Mouse (Mus musculus): ENCODE measurements around the gene Cyp2c66. TPM values are rescaled to one million over a fixed set of nuclear protein-coding genes. Genes with fewer than 3 reads are reported as not detected.
"Not testable (repeated sequence)": the region's sequence is repeated elsewhere in the genome, so short reads cannot be mapped to it uniquely, and the experiment has no call there.

Gene Cyp2c66
- polyA plus RNA-seq (2015; fragmentation: Nextera tagmentation; extraction: Ambion mirVana): not detected in 2 replicates

GRCm38 (mm10) chr19:39113644-39114043 lies at the start of gene Cyp2c66:
Cyp2c66 (plus strand) TSS chr19:39113898.
- ATAC-seq (replicated peaks; ENCODE audit: insufficient number of reproducible peaks, insufficient read depth, low FRiP score, low read depth): no peak
- 65% methylated on average over 1 of the region's 1 CpGs for WGBS

GRCm38 (mm10) chr19:39098779-39099178 lies 14.9 kb upstream of the Cyp2c66 start:
- H3K27me3 ChIP-seq; H3K9ac ChIP-seq; H3K36me3 ChIP-seq; H3K4me1 ChIP-seq (replicated peaks); H3K4me3 ChIP-seq; H3K27ac ChIP-seq; H3K4me2 ChIP-seq; ATAC-seq (replicated peaks; ENCODE audit: insufficient number of reproducible peaks, insufficient read depth, low FRiP score, low read depth): not testable (repeated sequence)
- 63% methylated on average over 2 of the region's 2 CpGs for WGBS
- H3K9me3 ChIP-seq (replicated peaks): 0 out of 2 replicates have a peak, but pooled peaks cover 11% of the 10 kb centered on the region

More at GRCm38 (mm10) chr19:39113644-39114043, at the start of gene Cyp2c66:
- Histone ChIP-seq H3K9ac (no peak within 1 kb of the TSS), H3K4me1 (replicated peaks) (no peaks in the 10 kb centered on the region), H3K27ac (no peak within 1 kb of the TSS), H3K27me3 (no peaks in the 10 kb centered on the region), H3K9me3 (replicated peaks) (no peaks in the 10 kb centered on the region), H3K36me3 (no peaks in the 10 kb centered on the region), H3K4me3 (no peak within 1 kb of the TSS), H3K4me2 (no peak within 1 kb of the TSS)

GRCm38 (mm10) chr19:39156836-39157235 lies 43.1 kb downstream of the Cyp2c66 start:
- not testable (repeated sequence) for H3K4me3 ChIP-seq; H3K9me3 ChIP-seq (replicated peaks); H3K4me1 ChIP-seq (replicated peaks); ATAC-seq (replicated peaks; ENCODE audit: insufficient number of reproducible peaks, insufficient read depth, low FRiP score, low read depth); H3K4me2 ChIP-seq; H3K27me3 ChIP-seq; H3K36me3 ChIP-seq; H3K27ac ChIP-seq; H3K9ac ChIP-seq
- WGBS: 77% methylated on average over 19 of the region's 19 CpGs

Other genes with a start within 250 kb of the Cyp2c66 start
- 20.3 and 20.4 TPM in 2 replicates for gene Hells, start 183.0 kb upstream of the Cyp2c66 start, polyA plus RNA-seq (2015; fragmentation: Nextera tagmentation; extraction: Ambion mirVana)
- not detected in 2 replicates for gene Cyp2c55, start 106.9 kb upstream of the Cyp2c66 start, polyA plus RNA-seq (2015; fragmentation: Nextera tagmentation; extraction: Ambion mirVana)
- gene Cyp2c65, start 52.9 kb upstream of the Cyp2c66 start, polyA plus RNA-seq (2015; fragmentation: Nextera tagmentation; extraction: Ambion mirVana): not detected in 2 replicates
- gene Cyp2c29, start 155.5 kb downstream of the Cyp2c66 start, polyA plus RNA-seq (2015; fragmentation: Nextera tagmentation; extraction: Ambion mirVana): not detected in 2 replicates

Data from heart, embryonic 15.5 days (tissue).